Mouse (Mus musculus): ENCODE results near the gene Dtx4. TPM values are rescaled to one million over a fixed set of nuclear protein-coding genes. Genes with fewer than 3 reads are reported as not detected.
A peak's percentile ranks its signal among the peaks of the same experiment; 100 is the strongest.

Dtx4 gene
- polyA plus RNA-seq, 1 experiment from 2014 or later = 8.4 TPM

DNA sequence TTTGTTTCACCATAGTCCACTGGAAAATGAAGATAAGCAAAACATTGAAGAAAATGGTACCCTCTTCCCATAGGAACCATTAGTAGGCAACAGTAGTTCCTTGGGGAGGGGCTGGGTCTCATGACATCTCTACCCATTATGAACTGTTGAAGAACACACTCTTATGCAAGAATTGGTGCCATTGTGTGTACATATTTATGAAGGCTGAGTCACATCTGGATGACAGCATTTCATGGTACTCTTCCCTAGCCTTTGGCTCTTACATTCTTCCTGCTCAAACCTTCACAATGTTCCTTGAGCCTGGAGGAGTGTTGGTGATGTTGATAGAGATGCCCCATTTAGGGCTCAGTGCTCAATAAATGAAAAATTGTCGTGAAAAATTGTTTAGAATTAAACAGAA lies 61.7 kb downstream of the Dtx4 start:
- ATAC-seq = no peak
- no peak overlapping the region for H3K9ac ChIP-seq (replicated peaks; ENCODE audit: low read depth)
- H3K27me3 ChIP-seq (replicated peaks; ENCODE audit: insufficient read depth, low read length) = no peaks in the 10 kb centered on the region
- no peaks in the 10 kb centered on the region for H3K9me3 ChIP-seq (ENCODE audit: low read length)
- H3K36me3 ChIP-seq (ENCODE audit: insufficient read depth, low read length) = no peaks in the 10 kb centered on the region
- WGBS = 43% methylated on average over 1 of the region's 1 CpGs
- H3K4me1 ChIP-seq (ENCODE audit: insufficient read depth, low read depth, low read length) = no peaks in the 10 kb centered on the region
- H3K27ac ChIP-seq (ENCODE audit: low read length) = no peak overlapping the region
- no peak overlapping the region for H3K4me2 ChIP-seq (replicated peaks; ENCODE audit: low read depth, low read length)
- H3K4me3 ChIP-seq (ENCODE audit: low read depth, low read length) = no peak overlapping the region
- TF ChIP-seq CTCF (IDR thresholded peaks at IDR 0.05) (no peak), EP300 (IDR thresholded peaks at IDR 0.05) (0 out of 2 replicates have a peak, but pooled peaks have one; percentile 10)
- peak; percentile 27 for DNase-seq (ENCODE audit: low spot score)

DNA sequence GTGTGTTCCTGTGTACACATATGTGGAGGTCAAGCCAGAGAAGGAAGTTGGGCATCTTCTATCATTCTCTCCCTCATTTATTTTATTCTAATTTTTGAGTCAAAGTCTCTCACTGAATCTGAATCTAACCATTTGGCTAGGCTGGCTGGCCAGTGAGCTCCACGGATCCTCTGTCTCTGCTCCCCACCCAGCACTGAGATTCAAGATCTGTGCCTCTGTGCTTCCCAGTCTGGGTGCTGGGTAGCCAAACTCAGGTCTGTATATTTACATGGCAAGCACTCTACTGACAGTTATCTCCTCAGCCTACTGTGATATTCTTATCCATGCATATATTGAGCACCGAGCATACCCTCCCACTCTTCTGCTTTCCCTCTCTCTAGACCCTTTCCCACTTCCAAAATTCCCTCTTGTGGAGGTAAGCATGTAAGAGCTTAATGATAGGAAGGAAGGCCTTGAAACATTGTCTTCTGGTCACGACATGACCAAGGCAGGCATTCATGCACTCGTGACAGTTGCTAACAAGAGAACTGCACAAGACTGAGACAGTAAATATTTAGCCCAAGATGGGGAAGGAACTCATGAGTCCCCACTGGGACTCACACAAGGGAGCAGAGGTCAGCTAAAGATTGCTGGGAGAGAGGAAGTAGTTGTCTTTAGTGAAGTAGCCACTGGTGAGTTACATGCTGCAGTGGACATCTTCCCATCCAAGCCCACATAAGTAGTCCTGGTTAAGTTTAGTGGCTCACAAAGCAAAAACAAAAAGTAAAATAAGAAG lies 65.3 kb downstream of the Dtx4 start:
- ATAC-seq (no peak), DNase-seq (ENCODE audit: low spot score) (peak; percentile 29)
- TF ChIP-seq CTCF (IDR thresholded peaks at IDR 0.05) = no peak
- 0 out of 2 replicates have a peak, but pooled peaks have one; percentile 9 for TF ChIP-seq EP300 (IDR thresholded peaks at IDR 0.05)

DNA sequence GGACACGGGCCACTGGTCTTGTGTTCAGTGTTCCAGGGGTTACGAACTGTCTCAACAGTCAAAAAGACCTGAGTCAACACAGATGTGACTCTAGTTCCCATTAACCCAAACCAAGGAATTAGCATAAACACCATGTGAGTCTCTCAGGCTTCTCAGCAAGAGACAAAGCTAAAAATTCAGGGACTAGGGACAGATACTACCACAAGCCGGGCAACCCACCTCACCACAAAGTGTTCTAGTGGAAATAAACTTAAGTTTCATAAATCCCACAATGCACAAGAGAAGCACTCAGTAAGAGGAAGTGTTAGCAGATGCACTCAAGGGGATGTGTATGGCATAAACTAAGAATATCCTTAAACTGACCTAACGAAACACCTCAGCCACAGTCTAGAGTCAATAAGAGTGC lies 66.2 kb downstream of the Dtx4 start:
- no peak; the same call in 1 of the 2 replicates for ATAC-seq

More for the DNA sequence above, 65.3 kb downstream of the Dtx4 start:
- Histone ChIP-seq H3K9ac (replicated peaks; ENCODE audit: low read depth) (no peak overlapping the region), H3K36me3 (ENCODE audit: insufficient read depth, low read length) (no peaks in the 10 kb centered on the region), H3K9me3 (ENCODE audit: low read length) (no peaks in the 10 kb centered on the region), H3K27ac (ENCODE audit: low read length) (no peak overlapping the region), H3K4me2 (replicated peaks; ENCODE audit: low read depth, low read length) (no peak overlapping the region), H3K27me3 (replicated peaks; ENCODE audit: insufficient read depth, low read length) (no peaks in the 10 kb centered on the region), H3K4me1 (ENCODE audit: insufficient read depth, low read depth, low read length) (no peaks in the 10 kb centered on the region), H3K4me3 (ENCODE audit: low read depth, low read length) (no peak overlapping the region)
- WGBS = 59% methylated on average over 4 of the region's 4 CpGs

DNA sequence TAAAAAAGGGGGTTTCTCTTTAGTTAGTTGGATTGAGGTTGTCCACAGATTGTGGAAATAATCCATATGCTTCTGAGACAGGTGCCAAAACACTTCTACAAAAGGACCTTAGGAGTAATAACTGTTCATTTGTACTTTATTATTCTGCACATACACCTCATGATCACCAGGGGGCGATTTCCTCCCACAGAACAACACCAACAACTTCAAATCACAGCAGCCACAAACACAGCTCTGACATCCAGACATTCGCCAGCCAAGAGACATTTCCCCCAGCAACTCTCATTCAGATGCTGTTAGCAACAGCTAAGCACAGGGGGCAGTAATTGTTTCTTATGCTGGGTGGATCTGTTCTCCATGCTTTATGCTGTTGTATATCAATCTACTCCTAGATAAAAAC lies 68.2 kb downstream of the Dtx4 start:
- TF ChIP-seq EP300 (IDR thresholded peaks at IDR 0.05) = no peak
- TF ChIP-seq CTCF (IDR thresholded peaks at IDR 0.05) = peak; percentile 82
- no peak overlapping the region for H3K9ac ChIP-seq (replicated peaks; ENCODE audit: low read depth)
- no peaks in the 10 kb centered on the region for H3K27me3 ChIP-seq (replicated peaks; ENCODE audit: insufficient read depth, low read length)
- H3K9me3 ChIP-seq (ENCODE audit: low read length) = no peaks in the 10 kb centered on the region
- no peaks in the 10 kb centered on the region for H3K36me3 ChIP-seq (ENCODE audit: insufficient read depth, low read length)
- H3K27ac ChIP-seq (ENCODE audit: low read length) = no peak overlapping the region
- no peak overlapping the region for H3K4me2 ChIP-seq (replicated peaks; ENCODE audit: low read depth, low read length)
- DNase-seq (ENCODE audit: low spot score) (peak; percentile 88), ATAC-seq (peak; percentile 71)
- no peak overlapping the region for H3K4me3 ChIP-seq (ENCODE audit: low read depth, low read length)
- no peaks in the 10 kb centered on the region for H3K4me1 ChIP-seq (ENCODE audit: insufficient read depth, low read depth, low read length)
- 2% methylated on average over 2 of the region's 2 CpGs for WGBS

More for the DNA sequence above, 66.2 kb downstream of the Dtx4 start:
- H3K27ac ChIP-seq (ENCODE audit: low read length) = no peak overlapping the region
- no peak overlapping the region for H3K4me3 ChIP-seq (ENCODE audit: low read depth, low read length)
- no peaks in the 10 kb centered on the region for H3K27me3 ChIP-seq (replicated peaks; ENCODE audit: insufficient read depth, low read length)
- WGBS = 70% methylated on average over 4 of the region's 4 CpGs
- no peaks in the 10 kb centered on the region for H3K9me3 ChIP-seq (ENCODE audit: low read length)
- peak; percentile 33 for DNase-seq (ENCODE audit: low spot score)
- H3K4me1 ChIP-seq (ENCODE audit: insufficient read depth, low read depth, low read length) = no peaks in the 10 kb centered on the region
- no peak for TF ChIP-seq EP300 (IDR thresholded peaks at IDR 0.05)
- no peak for TF ChIP-seq CTCF (IDR thresholded peaks at IDR 0.05)
- no peaks in the 10 kb centered on the region for H3K36me3 ChIP-seq (ENCODE audit: insufficient read depth, low read length)
- H3K9ac ChIP-seq (replicated peaks; ENCODE audit: low read depth) = no peak overlapping the region
- H3K4me2 ChIP-seq (replicated peaks; ENCODE audit: low read depth, low read length) = no peak overlapping the region

DNA sequence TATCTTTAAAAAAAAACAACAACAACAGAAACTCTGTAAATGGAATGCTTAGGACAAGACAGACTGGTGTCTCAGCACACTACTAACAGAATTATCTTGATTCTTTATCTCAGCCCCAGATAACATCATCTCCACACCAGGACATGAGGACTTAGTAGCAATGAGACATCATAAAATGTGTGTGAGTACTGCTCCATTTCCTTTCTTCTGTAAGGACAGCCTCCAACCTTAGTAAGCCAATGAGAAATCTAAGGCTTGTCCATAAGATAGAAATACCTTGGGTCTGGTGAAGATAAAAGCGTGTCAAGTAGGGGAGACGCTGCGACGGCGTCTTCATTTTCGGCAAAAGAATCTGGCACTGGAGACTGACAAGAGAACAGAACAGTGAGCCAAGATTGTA lies 73.6 kb downstream of the Dtx4 start, which contains the start of gene Pfpl:
TSS of gene Pfpl (plus strand) at position 301 of the 400 bp plus-strand sequence.
- Histone ChIP-seq H3K4me1 (ENCODE audit: insufficient read depth, low read depth, low read length) (no peaks in the 10 kb centered on the region), H3K4me3 (ENCODE audit: low read depth, low read length) (no peak within 1 kb of the TSS), H3K36me3 (ENCODE audit: insufficient read depth, low read length) (no peaks in the 10 kb centered on the region), H3K9me3 (ENCODE audit: low read length) (no peaks in the 10 kb centered on the region), H3K27ac (ENCODE audit: low read length) (no peak within 1 kb of the TSS), H3K4me2 (replicated peaks; ENCODE audit: low read depth, low read length) (no peak within 1 kb of the TSS), H3K27me3 (replicated peaks; ENCODE audit: insufficient read depth, low read length) (no peaks in the 10 kb centered on the region), H3K9ac (replicated peaks; ENCODE audit: low read depth) (no peak within 1 kb of the TSS)
- ATAC-seq (no peak), DNase-seq (ENCODE audit: low spot score) (no peak)
- TF ChIP-seq CTCF (IDR thresholded peaks at IDR 0.05) (no peak), EP300 (IDR thresholded peaks at IDR 0.05) (no peak)
- 93% methylated on average over 6 of the region's 6 CpGs for WGBS

DNA sequence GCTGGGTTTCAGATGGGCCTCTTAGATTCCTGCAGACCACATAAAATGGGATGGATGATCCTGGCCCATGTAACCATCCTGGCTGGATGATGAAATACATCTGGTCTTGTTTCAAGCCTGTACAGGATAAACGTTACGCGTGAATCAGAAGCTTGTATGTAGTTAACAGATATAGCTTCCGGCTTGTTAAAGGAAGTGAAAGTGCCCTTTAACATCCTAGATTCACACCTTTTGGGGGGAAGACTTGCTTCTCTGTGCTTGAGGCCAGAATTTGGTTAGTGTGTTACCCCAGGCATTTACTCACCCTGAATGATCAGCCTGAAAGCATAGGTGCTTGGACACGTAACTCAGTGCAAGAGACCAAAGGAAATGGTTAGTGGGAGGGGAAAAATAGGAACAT lies 74.2 kb downstream of the Dtx4 start:
- TF ChIP-seq CTCF (IDR thresholded peaks at IDR 0.05) (no peak), EP300 (IDR thresholded peaks at IDR 0.05) (no peak)
- Histone ChIP-seq H3K36me3 (ENCODE audit: insufficient read depth, low read length) (no peaks in the 10 kb centered on the region), H3K27ac (ENCODE audit: low read length) (no peak overlapping the region), H3K9me3 (ENCODE audit: low read length) (no peaks in the 10 kb centered on the region), H3K27me3 (replicated peaks; ENCODE audit: insufficient read depth, low read length) (no peaks in the 10 kb centered on the region), H3K4me1 (ENCODE audit: insufficient read depth, low read depth, low read length) (no peaks in the 10 kb centered on the region), H3K4me2 (replicated peaks; ENCODE audit: low read depth, low read length) (no peak overlapping the region), H3K9ac (replicated peaks; ENCODE audit: low read depth) (no peak overlapping the region), H3K4me3 (ENCODE audit: low read depth, low read length) (no peak overlapping the region)
- DNase-seq (ENCODE audit: low spot score) (no peak), ATAC-seq (no peak)
- 81% methylated on average over 5 of the region's 5 CpGs for WGBS
